Mouse (Mus musculus): ENCODE data around the gene Pafah1b3. TPM values are rescaled to one million over a fixed set of nuclear protein-coding genes. Genes with fewer than 3 reads are reported as not detected.
A peak's percentile ranks its signal among the peaks of the same experiment; 100 is the strongest.

Gene Pafah1b3
- polyA plus RNA-seq, 1 experiment = 47.8 TPM

DNA sequence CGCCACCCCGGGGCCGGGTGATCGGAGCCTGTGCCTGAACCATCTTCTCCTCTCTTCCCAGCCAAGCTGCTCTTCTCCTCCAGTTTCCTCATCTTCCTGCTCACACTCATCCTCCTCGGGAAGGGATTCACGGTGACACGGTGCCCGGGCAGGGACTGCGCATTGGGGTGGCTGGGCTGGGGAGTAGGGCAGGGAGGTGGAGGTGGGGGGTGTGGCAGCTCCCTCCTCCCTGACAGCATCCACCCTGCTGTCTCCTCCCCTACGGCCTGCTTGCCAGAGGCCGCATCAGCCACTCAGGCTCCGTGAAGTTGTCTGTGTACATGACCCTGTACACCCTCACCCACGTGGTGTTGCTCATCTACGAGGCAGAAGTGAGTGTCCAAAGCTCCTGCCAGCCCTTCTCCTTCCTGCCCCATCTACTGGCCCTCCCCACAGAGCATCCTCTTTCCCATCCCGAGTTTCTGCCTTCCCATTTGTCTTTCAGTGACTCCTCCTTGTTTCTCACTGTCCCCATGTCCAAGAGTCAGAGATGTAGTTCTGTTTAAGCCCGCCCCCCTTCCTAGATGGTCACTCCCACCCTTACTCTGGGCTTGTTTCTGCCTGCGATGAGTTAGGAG lies 11.0 kb upstream of the Pafah1b3 start:
- Histone ChIP-seq H3K9ac (ENCODE audit: low read depth, poor library complexity, severe bottlenecking) (no peak overlapping the region), H3K4me1 (ENCODE audit: control insufficient read depth, insufficient read depth, low read length) (peaks cover under 1% of the 10 kb centered on the region), H3K9me3 (replicated peaks; ENCODE audit: control insufficient read depth, insufficient read depth, low read length, poor library complexity, severe bottlenecking) (no peaks in the 10 kb centered on the region), H3K27ac (ENCODE audit: insufficient read depth, low read length) (no peak overlapping the region), H3K36me3 (ENCODE audit: control insufficient read depth, insufficient read depth, low read length, poor library complexity, severe bottlenecking) (no peaks in the 10 kb centered on the region), H3K4me3 (ENCODE audit: low read depth, low read length) (no peak overlapping the region), H3K27me3 (ENCODE audit: control insufficient read depth, insufficient read depth, low read length, poor library complexity, severe bottlenecking) (no peaks in the 10 kb centered on the region)
- TF ChIP-seq POLR2A (IDR thresholded peaks at IDR 0.05; ENCODE audit: insufficient read depth, low read length) = no peak
- no peak for TF ChIP-seq EP300 (IDR thresholded peaks at IDR 0.05; ENCODE audit: insufficient read depth, low read depth, low read length)
- no peak for TF ChIP-seq CTCF (IDR thresholded peaks at IDR 0.05; ENCODE audit: low read depth, low read length)

DNA sequence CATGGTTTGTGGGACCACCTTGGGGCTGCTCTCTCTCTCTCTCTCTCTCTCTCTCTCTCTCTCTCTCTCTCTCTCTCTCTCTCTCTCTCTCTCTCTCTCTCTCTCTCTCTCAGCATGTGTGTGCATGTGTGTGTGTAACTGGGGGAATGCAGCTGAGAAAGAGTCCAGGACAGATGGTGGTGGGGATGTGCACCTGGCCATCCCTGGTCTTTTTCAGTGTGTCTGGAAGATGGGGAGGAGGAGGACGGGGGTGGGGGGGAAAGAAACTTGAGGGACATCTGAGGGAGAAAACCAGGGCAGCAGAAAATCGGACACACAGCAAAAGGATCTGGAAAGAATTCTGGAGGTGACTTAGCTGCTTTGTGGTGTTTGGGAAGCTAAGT lies 8.8 kb upstream of the Pafah1b3 start:
- no peaks in the 10 kb centered on the region for H3K36me3 ChIP-seq (ENCODE audit: control insufficient read depth, insufficient read depth, low read length, poor library complexity, severe bottlenecking)
- H3K27me3 ChIP-seq (ENCODE audit: control insufficient read depth, insufficient read depth, low read length, poor library complexity, severe bottlenecking) = no peaks in the 10 kb centered on the region
- no peaks in the 10 kb centered on the region for H3K9me3 ChIP-seq (replicated peaks; ENCODE audit: control insufficient read depth, insufficient read depth, low read length, poor library complexity, severe bottlenecking)
- no peak overlapping the region for H3K9ac ChIP-seq (ENCODE audit: low read depth, poor library complexity, severe bottlenecking)
- H3K27ac ChIP-seq (ENCODE audit: insufficient read depth, low read length) = no peak overlapping the region
- no peak overlapping the region for H3K4me3 ChIP-seq (ENCODE audit: low read depth, low read length)
- TF ChIP-seq EP300 (IDR thresholded peaks at IDR 0.05; ENCODE audit: insufficient read depth, low read depth, low read length) (no peak), CTCF (IDR thresholded peaks at IDR 0.05; ENCODE audit: low read depth, low read length) (no peak), POLR2A (IDR thresholded peaks at IDR 0.05; ENCODE audit: insufficient read depth, low read length) (no peak)
- H3K4me1 ChIP-seq (ENCODE audit: control insufficient read depth, insufficient read depth, low read length) = peaks cover 1% of the 10 kb centered on the region

DNA sequence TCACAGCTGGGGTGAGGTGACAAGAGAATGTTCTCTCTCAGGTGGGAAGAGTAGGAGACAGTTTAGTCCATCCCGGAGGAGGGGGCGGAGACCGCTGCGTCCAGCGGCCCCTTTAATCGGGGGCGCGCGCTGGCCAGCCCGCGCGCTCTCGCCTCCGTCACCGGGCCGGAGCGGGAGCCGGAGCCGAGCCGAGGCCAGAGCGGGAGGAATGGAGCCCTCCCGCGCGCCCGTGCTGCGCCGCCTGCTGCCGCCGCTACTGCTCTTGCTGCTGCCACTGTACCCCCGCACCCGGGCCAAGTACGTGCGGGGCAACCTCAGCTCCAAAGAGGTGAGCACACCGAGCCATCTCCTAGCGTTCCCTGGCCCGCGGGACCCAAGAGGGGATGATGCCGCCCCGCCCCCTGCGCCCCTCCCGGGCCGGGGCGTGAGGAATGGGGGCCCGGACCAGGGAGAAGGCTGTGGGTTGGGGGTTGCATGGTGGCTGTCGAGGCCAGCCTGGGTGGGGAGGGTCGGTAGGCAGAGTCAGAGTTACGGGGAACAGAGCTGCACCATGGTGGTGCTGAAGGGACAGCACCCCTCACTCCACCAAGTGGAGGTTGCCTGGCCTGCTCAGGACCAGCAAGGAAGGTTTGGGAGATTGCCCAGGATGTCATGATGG lies 8.3 kb upstream of the Pafah1b3 start, which contains the start of gene Tmem145:
Gene Tmem145 (plus strand): TSS at position 151 of the 658 bp plus-strand sequence.
- TF ChIP-seq POLR2A (IDR thresholded peaks at IDR 0.05; ENCODE audit: insufficient read depth, low read length) = no peak
- TF ChIP-seq CTCF (IDR thresholded peaks at IDR 0.05; ENCODE audit: low read depth, low read length) = no peak
- peak; percentile 24; the same call in 1 of the 2 replicates for TF ChIP-seq EP300 (IDR thresholded peaks at IDR 0.05; ENCODE audit: insufficient read depth, low read depth, low read length)
- H3K27ac ChIP-seq (ENCODE audit: insufficient read depth, low read length) = no peak within 1 kb of the TSS

DNA sequence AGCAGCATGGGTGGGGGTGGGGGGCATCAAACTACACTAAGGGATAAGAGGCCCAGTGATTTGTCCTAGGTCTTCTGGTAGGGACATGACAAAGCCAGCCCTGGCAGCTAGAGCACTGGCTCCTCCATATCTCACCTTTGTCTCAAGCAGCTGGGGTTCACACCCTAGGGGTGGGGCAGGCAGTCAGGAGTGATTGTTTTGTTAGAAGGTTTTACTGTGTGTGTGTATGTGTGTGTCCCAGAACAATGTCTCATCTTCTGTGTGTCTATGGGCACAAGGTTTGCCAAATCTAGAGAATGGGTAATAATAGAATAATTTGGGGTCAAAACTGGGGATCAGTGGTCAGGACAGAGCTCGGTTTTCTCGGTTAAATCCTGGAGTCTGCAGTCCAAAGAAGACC lies 7.7 kb upstream of the Pafah1b3 start:
- TF ChIP-seq EP300 (IDR thresholded peaks at IDR 0.05; ENCODE audit: insufficient read depth, low read depth, low read length) (no peak), CTCF (IDR thresholded peaks at IDR 0.05; ENCODE audit: low read depth, low read length) (no peak), POLR2A (IDR thresholded peaks at IDR 0.05; ENCODE audit: insufficient read depth, low read length) (no peak)
- no peaks in the 10 kb centered on the region for H3K36me3 ChIP-seq (ENCODE audit: control insufficient read depth, insufficient read depth, low read length, poor library complexity, severe bottlenecking)
- no peaks in the 10 kb centered on the region for H3K27me3 ChIP-seq (ENCODE audit: control insufficient read depth, insufficient read depth, low read length, poor library complexity, severe bottlenecking)
- peak overlapping the region; percentile 23; the same call in 1 of the 2 replicates for H3K9ac ChIP-seq (ENCODE audit: low read depth, poor library complexity, severe bottlenecking)
- H3K4me3 ChIP-seq (ENCODE audit: low read depth, low read length) = peak overlapping the region; percentile 71
- no peak overlapping the region for H3K27ac ChIP-seq (ENCODE audit: insufficient read depth, low read length)
- H3K4me1 ChIP-seq (ENCODE audit: control insufficient read depth, insufficient read depth, low read length) = peaks cover 1% of the 10 kb centered on the region
- no peaks in the 10 kb centered on the region for H3K9me3 ChIP-seq (replicated peaks; ENCODE audit: control insufficient read depth, insufficient read depth, low read length, poor library complexity, severe bottlenecking)

More for the DNA sequence above, 8.3 kb upstream of the Pafah1b3 start, which contains the start of gene Tmem145:
- Histone ChIP-seq H3K27me3 (ENCODE audit: control insufficient read depth, insufficient read depth, low read length, poor library complexity, severe bottlenecking) (no peaks in the 10 kb centered on the region), H3K4me3 (ENCODE audit: low read depth, low read length) (peak within 1 kb of the TSS; percentile 71), H3K4me1 (ENCODE audit: control insufficient read depth, insufficient read depth, low read length) (peaks cover 1% of the 10 kb centered on the region), H3K9ac (ENCODE audit: low read depth, poor library complexity, severe bottlenecking) (peak within 1 kb of the TSS; percentile 23; the same call in 1 of the 2 replicates), H3K9me3 (replicated peaks; ENCODE audit: control insufficient read depth, insufficient read depth, low read length, poor library complexity, severe bottlenecking) (no peaks in the 10 kb centered on the region), H3K36me3 (ENCODE audit: control insufficient read depth, insufficient read depth, low read length, poor library complexity, severe bottlenecking) (no peaks in the 10 kb centered on the region)

DNA sequence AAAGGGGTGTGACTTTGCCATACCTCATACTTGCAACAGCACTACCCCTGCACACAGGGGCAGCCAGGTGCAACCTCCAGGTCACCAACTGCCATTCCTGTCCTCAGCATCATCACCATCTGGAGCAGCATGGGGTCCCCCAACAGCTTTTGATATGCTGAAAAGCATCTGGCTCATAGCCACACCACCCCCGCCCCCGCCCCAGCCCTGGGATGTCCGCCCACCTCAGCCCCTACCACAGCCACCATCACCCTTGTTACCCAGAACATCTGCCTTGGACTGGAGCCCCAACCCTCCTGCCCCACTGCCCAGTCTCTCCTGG lies 5.9 kb upstream of the Pafah1b3 start:
- no peak overlapping the region for H3K27ac ChIP-seq (ENCODE audit: insufficient read depth, low read length)
- H3K36me3 ChIP-seq (ENCODE audit: control insufficient read depth, insufficient read depth, low read length, poor library complexity, severe bottlenecking) = no peaks in the 10 kb centered on the region
- H3K4me3 ChIP-seq (ENCODE audit: low read depth, low read length) = no peak overlapping the region
- H3K9me3 ChIP-seq (replicated peaks; ENCODE audit: control insufficient read depth, insufficient read depth, low read length, poor library complexity, severe bottlenecking) = no peaks in the 10 kb centered on the region
- no peak for TF ChIP-seq CTCF (IDR thresholded peaks at IDR 0.05; ENCODE audit: low read depth, low read length)
- peak; percentile 99 for TF ChIP-seq EP300 (IDR thresholded peaks at IDR 0.05; ENCODE audit: insufficient read depth, low read depth, low read length)
- no peak for TF ChIP-seq POLR2A (IDR thresholded peaks at IDR 0.05; ENCODE audit: insufficient read depth, low read length)
- H3K27me3 ChIP-seq (ENCODE audit: control insufficient read depth, insufficient read depth, low read length, poor library complexity, severe bottlenecking) = no peaks in the 10 kb centered on the region
- peaks cover 1% of the 10 kb centered on the region for H3K4me1 ChIP-seq (ENCODE audit: control insufficient read depth, insufficient read depth, low read length)
- H3K9ac ChIP-seq (ENCODE audit: low read depth, poor library complexity, severe bottlenecking) = no peak overlapping the region

All from ES-Bruce4 (cell line).